Mouse (Mus musculus) megakaryocyte, embryonic 14.5 days (primary cell): Measurements from ENCODE around the gene Tom1l2. TPM values are rescaled to one million over a fixed set of nuclear protein-coding genes. Genes with fewer than 3 reads are reported as not detected.
A peak's percentile ranks its signal among the peaks of the same experiment; 100 is the strongest.

Experiments used
- H3K27me3 ChIP-seq: replicated peaks from 2 replicates; pipeline ENCODE3; 2012; ENCODE audit warnings: inconsistent platforms
- H3K36me3 ChIP-seq: replicated peaks from 2 replicates; pipeline ENCODE3; 2012; ENCODE audit warnings: low read length, inconsistent platforms, mixed read lengths
- H3K4me1 ChIP-seq: 2 replicates; pipeline ENCODE4 v1.6.1; 2012; ENCODE audit warnings: inconsistent platforms
- H3K4me3 ChIP-seq: replicated peaks from 2 replicates; pipeline ENCODE3; 2012; ENCODE audit warnings: moderate library complexity, mild to moderate bottlenecking, inconsistent platforms
- H3K9me3 ChIP-seq: 2 replicates; pipeline ENCODE4 v1.6.1; 2012; ENCODE audit warnings: inconsistent platforms
- FLI1 ChIP-seq: IDR thresholded peaks from 2 replicates; pipeline ENCODE4 v1.6.1; 2012; ENCODE audit warnings: low read length, inconsistent platforms, mixed read lengths
- GATA1 ChIP-seq: IDR thresholded peaks from 3 replicates; pipeline ENCODE4 v1.6.1; 2012; ENCODE audit warnings: mixed read lengths, low read length, inconsistent platforms, borderline replicate concordance
- polyA plus RNA-seq: library from polyadenylated mRNA; stranded (reverse); fragments of >175 nt; gene quantifications from 2 replicates; pipeline ENCODE4 v1.2.3, GENCODE M21; 2012; ENCODE audit warnings: low replicate concordance; ENCODE audit not compliant: insufficient read depth

The Tom1l2 gene
- polyA plus RNA-seq, 1 experiment = 9.4 TPM

DNA sequence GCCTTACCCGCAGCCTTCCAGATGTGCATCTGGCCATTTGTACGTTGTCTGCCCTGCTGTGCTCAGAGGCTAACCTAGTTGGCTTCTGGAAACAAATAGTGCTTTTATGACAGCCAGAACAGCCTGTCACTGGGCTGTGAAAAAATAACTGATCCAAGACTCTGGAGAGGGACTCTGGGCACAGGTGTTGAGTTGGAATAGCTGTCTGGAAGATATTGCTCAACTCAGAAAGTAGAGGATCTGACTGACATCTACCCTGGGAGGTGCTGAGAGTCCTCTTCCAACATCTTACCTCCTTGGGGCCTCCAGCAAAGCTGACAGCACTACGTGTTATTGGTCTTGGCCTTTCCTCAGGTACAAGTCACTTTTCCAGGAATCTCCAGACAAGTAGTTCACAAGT is 97.1 kb downstream of the Tom1l2 start:
- no peak for TF ChIP-seq FLI1
- no peak for TF ChIP-seq GATA1
- no peak overlapping the region for H3K4me3 ChIP-seq
- no peaks in the 10 kb centered on the region for H3K27me3 ChIP-seq
- H3K36me3 ChIP-seq = peaks cover 90% of the 10 kb centered on the region
- peaks cover 73% of the 10 kb centered on the region for H3K4me1 ChIP-seq
- no peaks in the 10 kb centered on the region for H3K9me3 ChIP-seq

GRCm38 (mm10) chr11:60255181-60255580 is 97.5 kb downstream of the Tom1l2 start:
- peaks cover 90% of the 10 kb centered on the region for H3K36me3 ChIP-seq
- TF ChIP-seq GATA1 = no peak
- TF ChIP-seq FLI1 = no peak
- H3K27me3 ChIP-seq = no peaks in the 10 kb centered on the region
- no peak overlapping the region for H3K4me3 ChIP-seq
- H3K9me3 ChIP-seq = peaks cover 3% of the 10 kb centered on the region; the same call in 1 of the 2 replicates
- peaks cover 69% of the 10 kb centered on the region for H3K4me1 ChIP-seq

DNA sequence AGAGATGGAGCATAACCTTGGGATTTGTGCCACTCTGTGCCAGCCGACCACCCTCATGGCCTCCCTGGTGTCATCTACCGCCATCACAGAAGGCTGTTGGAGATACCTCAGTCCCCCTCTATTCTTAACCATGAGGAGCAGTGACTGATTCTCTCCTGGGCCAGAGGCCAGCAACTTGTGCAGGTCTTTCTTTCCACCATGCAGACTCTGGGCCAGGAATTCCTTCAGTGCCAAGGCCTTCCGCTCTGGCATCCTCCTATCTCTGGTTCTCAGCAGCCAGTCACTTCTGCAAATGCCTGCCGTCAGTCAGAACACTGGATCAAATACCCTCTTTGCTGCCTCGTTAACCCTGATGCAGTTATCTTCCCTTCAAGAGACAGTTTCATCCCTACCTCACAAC is 98.4 kb downstream of the Tom1l2 start:
- Histone ChIP-seq H3K4me3 (no peak overlapping the region), H3K27me3 (no peaks in the 10 kb centered on the region), H3K4me1 (peaks cover 65% of the 10 kb centered on the region), H3K9me3 (peaks cover 3% of the 10 kb centered on the region; the same call in 1 of the 2 replicates), H3K36me3 (peaks cover 85% of the 10 kb centered on the region)
- TF ChIP-seq GATA1 (no peak), FLI1 (no peak)

DNA sequence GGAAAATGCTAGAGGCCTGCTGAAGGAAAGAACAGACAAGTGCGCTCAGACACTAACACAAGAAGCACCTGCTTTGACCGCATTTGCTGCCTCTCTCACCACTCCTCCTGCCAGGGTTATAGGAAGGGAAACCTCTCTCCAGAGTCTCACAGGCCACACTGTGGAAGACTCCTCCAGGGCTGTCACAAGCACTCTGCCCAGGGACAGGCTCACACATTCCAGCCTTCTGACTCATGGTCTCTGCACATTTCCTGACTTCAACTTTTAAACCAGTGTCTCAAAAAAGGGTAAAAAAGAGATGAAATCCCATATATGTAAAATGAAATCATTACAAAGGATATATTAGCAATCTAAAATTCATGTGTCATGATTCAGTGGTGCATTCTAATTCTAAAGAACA is 99.2 kb downstream of the Tom1l2 start:
- H3K4me1 ChIP-seq = peaks cover 64% of the 10 kb centered on the region
- no peaks in the 10 kb centered on the region for H3K27me3 ChIP-seq
- H3K36me3 ChIP-seq = peaks cover 83% of the 10 kb centered on the region
- no peak overlapping the region for H3K4me3 ChIP-seq
- TF ChIP-seq FLI1 (no peak), GATA1 (no peak)
- H3K9me3 ChIP-seq = peaks cover 3% of the 10 kb centered on the region; the same call in 1 of the 2 replicates

GRCm38 (mm10) chr11:60250971-60251643 is 101.6 kb downstream of the Tom1l2 start:
- H3K4me1 ChIP-seq = peaks cover 62% of the 10 kb centered on the region
- peak overlapping the region; percentile 44 for H3K4me3 ChIP-seq
- H3K27me3 ChIP-seq = no peaks in the 10 kb centered on the region
- H3K36me3 ChIP-seq = peaks cover 69% of the 10 kb centered on the region
- TF ChIP-seq FLI1 = no peak
- TF ChIP-seq GATA1 = no peak
- peaks cover 3% of the 10 kb centered on the region; the same call in 1 of the 2 replicates for H3K9me3 ChIP-seq

GRCm38 (mm10) chr11:60249885-60250284 is 102.8 kb downstream of the Tom1l2 start:
- Histone ChIP-seq H3K36me3 (peaks cover 70% of the 10 kb centered on the region), H3K27me3 (no peaks in the 10 kb centered on the region), H3K4me3 (no peak overlapping the region), H3K4me1 (peaks cover 71% of the 10 kb centered on the region), H3K9me3 (peaks cover 3% of the 10 kb centered on the region; the same call in 1 of the 2 replicates)
- TF ChIP-seq GATA1 (no peak), FLI1 (no peak)

DNA sequence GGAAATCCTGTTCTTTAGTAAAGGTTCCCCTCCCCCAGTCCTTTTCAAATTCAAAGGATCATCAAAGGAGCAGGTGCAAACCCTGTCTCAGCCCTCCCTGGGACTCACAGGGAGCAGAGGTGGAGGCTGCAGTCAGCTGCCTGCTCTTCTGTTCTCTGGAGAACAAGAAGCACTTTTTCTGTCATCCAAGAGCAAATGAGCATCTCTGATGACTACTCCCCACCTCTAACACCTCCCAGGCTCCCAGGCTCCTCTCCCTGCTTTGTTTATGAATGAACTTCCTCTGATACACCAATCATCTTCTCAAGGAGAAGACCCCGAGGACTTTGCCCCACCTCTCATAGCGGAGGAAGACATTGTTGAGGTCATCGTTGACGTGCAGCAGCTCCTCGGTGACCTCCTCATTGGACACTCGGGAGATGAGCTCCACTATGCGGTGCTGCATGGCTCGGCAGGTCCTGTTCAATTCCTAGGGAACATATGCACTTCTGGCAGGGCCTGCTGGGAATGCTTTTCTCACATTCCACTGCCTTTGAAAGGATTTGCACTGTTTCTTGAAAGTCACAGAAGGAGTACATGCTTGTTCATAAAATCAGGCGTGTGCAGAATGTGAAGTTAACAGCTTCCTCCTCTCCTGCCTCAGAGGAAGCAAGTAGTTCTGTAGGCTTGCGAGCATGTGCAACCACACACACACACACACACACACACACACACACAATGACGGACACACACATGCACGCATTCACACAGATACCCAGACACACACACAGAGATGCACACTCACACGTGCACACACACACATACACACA is 103.9 kb downstream of the Tom1l2 start:
- H3K4me1 ChIP-seq = peaks cover 63% of the 10 kb centered on the region
- H3K4me3 ChIP-seq = peak overlapping the region; percentile 70
- H3K9me3 ChIP-seq = peaks cover 3% of the 10 kb centered on the region; the same call in 1 of the 2 replicates
- no peak for TF ChIP-seq GATA1
- no peak for TF ChIP-seq FLI1
- peaks cover 69% of the 10 kb centered on the region for H3K36me3 ChIP-seq
- H3K27me3 ChIP-seq = no peaks in the 10 kb centered on the region

- H3K4me1 ChIP-seq = peaks cover 58% of the 10 kb centered on the region
- peaks cover 66% of the 10 kb centered on the region for H3K36me3 ChIP-seq
- TF ChIP-seq GATA1 = no peak
- TF ChIP-seq FLI1 = no peak
- H3K27me3 ChIP-seq = no peaks in the 10 kb centered on the region
- peaks cover 3% of the 10 kb centered on the region; the same call in 1 of the 2 replicates for H3K9me3 ChIP-seq
- H3K4me3 ChIP-seq = no peak overlapping the region
Measured at GRCm38 (mm10) chr11:60247753-60248550, 104.8 kb downstream of the Tom1l2 start.

GRCm38 (mm10) chr11:60246077-60246476 is 106.6 kb downstream of the Tom1l2 start:
- Histone ChIP-seq H3K36me3 (peaks cover 69% of the 10 kb centered on the region), H3K9me3 (peaks cover 3% of the 10 kb centered on the region; the same call in 1 of the 2 replicates), H3K4me3 (no peak overlapping the region), H3K27me3 (no peaks in the 10 kb centered on the region), H3K4me1 (peaks cover 59% of the 10 kb centered on the region)
- TF ChIP-seq FLI1 (no peak), GATA1 (no peak)
